Mouse (Mus musculus) heart, postnatal 0 days (tissue): ENCODE measurements around the gene Adcy7. TPM values are rescaled to one million over a fixed set of nuclear protein-coding genes. Genes with fewer than 3 reads are reported as not detected.

Experiments
- ATAC-seq: fragments of 200-750 bp; cut with Nextera tagmentation; 2 replicates; pipeline ENCODE4 v1.8.0; 2017; ENCODE audit warnings: low read depth, moderate number of reproducible peaks, moderate library complexity; ENCODE audit not compliant: insufficient read depth
- DNase-seq: peaks from one replicate; pipeline ENCODE4 v3.0.0-alpha.2; 2016; ENCODE audit warnings: low spot score
- H3K27ac ChIP-seq: fragments of 300-500 bp; sonication (generic); 2 replicates; pipeline ENCODE4 v1.5.1; 2014; ENCODE audit warnings: low read depth, mild to moderate bottlenecking
- H3K27me3 ChIP-seq: fragments of 300-500 bp; sonication (generic); 2 replicates; pipeline ENCODE4 v1.6.1; 2014; ENCODE audit warnings: low read length, mixed read lengths; ENCODE audit not compliant: control insufficient read depth, insufficient read depth
- H3K36me3 ChIP-seq: fragments of 300-500 bp; sonication (generic); replicated peaks from 2 replicates; pipeline ENCODE4 v1.6.1; 2014; ENCODE audit warnings: low read length, mixed read lengths; ENCODE audit not compliant: control insufficient read depth, insufficient read depth
- H3K4me1 ChIP-seq: fragments of 300-500 bp; sonication (generic); 2 replicates; pipeline ENCODE4 v1.6.1; 2014; ENCODE audit warnings: antibody characterized with exemption; ENCODE audit not compliant: control insufficient read depth, insufficient read depth
- H3K4me2 ChIP-seq: fragments of 300-500 bp; sonication (generic); 2 replicates; pipeline ENCODE4 v1.6.1; 2014; ENCODE audit warnings: low read depth, mild to moderate bottlenecking, low read length, moderate library complexity
- H3K4me3 ChIP-seq: fragments of 300-500 bp; sonication (generic); 2 replicates; pipeline ENCODE4 v1.5.1; 2014; ENCODE audit warnings: low read depth, low read length
- H3K9ac ChIP-seq: fragments of 300-500 bp; sonication (generic); replicated peaks from 2 replicates; pipeline ENCODE4 v1.6.1; 2014; ENCODE audit warnings: low read depth, low read length, mixed read lengths
- H3K9me3 ChIP-seq: fragments of 300-500 bp; sonication (generic); replicated peaks from 2 replicates; pipeline ENCODE4 v1.6.1; 2016; ENCODE audit warnings: low read length; ENCODE audit not compliant: control insufficient read depth
- CTCF ChIP-seq: IDR thresholded peaks from 2 replicates; pipeline ENCODE4 v1.5.1; 2016; ENCODE audit warnings: antibody characterized with exemption, control low read depth, low read depth
- EP300 ChIP-seq: IDR thresholded peaks from 2 replicates; pipeline ENCODE4 v1.6.1; 2016; ENCODE audit warnings: antibody characterized with exemption, low read depth
- WGBS: fragments of 180-500 bp; shearing (Covaris S2); extraction: QIAGEN DNeasy Blood & Tissue Kit; methylation state at CpG from one replicate; pipeline ENCODE4 v1.1.7; 2014; 5-methylcytosine and 5-hydroxymethylcytosine counted together
- polyA plus RNA-seq: library from polyadenylated mRNA; unstranded; fragments of >200 nt; fragmentation: Nextera tagmentation; extraction: Ambion mirVana; gene quantifications from 2 replicates; pipeline ENCODE4 v1.2.1, GENCODE M21; 2015
- total RNA-seq: library from RNA; depleted of rRNA; stranded (reverse); fragments of >200 nt; gene quantifications from 2 replicates; pipeline ENCODE4 v1.2.3, GENCODE M21; 2014; ENCODE audit warnings: low replicate concordance

The Adcy7 gene
- total and polyA plus RNA-seq, 2 experiments from 2014 or later, result 1.9 to 7.3 TPM

- TF ChIP-seq EP300 (no peak), CTCF (no peak)
- ATAC-seq (no peak), DNase-seq (no peak)
- Histone ChIP-seq H3K4me2 (no peak overlapping the region), H3K4me1 (peaks cover 11% of the 10 kb centered on the region), H3K9ac (no peak overlapping the region), H3K27ac (no peak overlapping the region), H3K4me3 (no peak overlapping the region), H3K27me3 (no peaks in the 10 kb centered on the region), H3K36me3 (no peaks in the 10 kb centered on the region), H3K9me3 (no peaks in the 10 kb centered on the region)
- WGBS, result 79% methylated on average over 8 of the region's 8 CpGs
Observed at GRCm38 (mm10) chr8:88318151-88318550, 45.9 kb downstream of the Adcy7 start.

GRCm38 (mm10) chr8:88320134-88320533, 47.9 kb downstream of the Adcy7 start:
- 97% methylated on average over 6 of the region's 6 CpGs for WGBS
- Histone ChIP-seq H3K9me3 (no peaks in the 10 kb centered on the region), H3K4me2 (no peak overlapping the region), H3K27me3 (no peaks in the 10 kb centered on the region), H3K27ac (no peak overlapping the region), H3K4me3 (no peak overlapping the region), H3K36me3 (no peaks in the 10 kb centered on the region), H3K4me1 (peaks cover 9% of the 10 kb centered on the region; the same call in 1 of the 2 replicates), H3K9ac (no peak overlapping the region)
- TF ChIP-seq EP300 (no peak), CTCF (no peak)
- ATAC-seq (no peak), DNase-seq (no peak)

GRCm38 (mm10) chr8:88321387-88321786, 49.2 kb downstream of the Adcy7 start:
- DNase-seq, result no peak
- peaks cover 9% of the 10 kb centered on the region for H3K36me3 ChIP-seq

GRCm38 (mm10) chr8:88323523-88323922, 51.3 kb downstream of the Adcy7 start:
- no peak for TF ChIP-seq CTCF
- no peak for TF ChIP-seq EP300
- Histone ChIP-seq H3K9ac (no peak overlapping the region), H3K4me3 (no peak overlapping the region), H3K4me1 (no peaks in the 10 kb centered on the region), H3K9me3 (no peaks in the 10 kb centered on the region), H3K4me2 (no peak overlapping the region), H3K36me3 (peaks cover 29% of the 10 kb centered on the region), H3K27me3 (no peaks in the 10 kb centered on the region), H3K27ac (no peak overlapping the region)
- 90% methylated on average over 5 of the region's 5 CpGs for WGBS
- DNase-seq (no peak), ATAC-seq (no peak)

More at GRCm38 (mm10) chr8:88321387-88321786, 49.2 kb downstream of the Adcy7 start:
- Histone ChIP-seq H3K4me2 (no peak overlapping the region), H3K4me3 (no peak overlapping the region), H3K4me1 (peaks cover 4% of the 10 kb centered on the region; the same call in 1 of the 2 replicates), H3K27ac (no peak overlapping the region), H3K9ac (no peak overlapping the region), H3K9me3 (no peaks in the 10 kb centered on the region), H3K27me3 (no peaks in the 10 kb centered on the region)
- TF ChIP-seq EP300 (no peak), CTCF (no peak)
- WGBS, result 88% methylated on average over 5 of the region's 5 CpGs
- ATAC-seq, result no peak

GRCm38 (mm10) chr8:88324760-88325159, 52.6 kb downstream of the Adcy7 start:
- H3K9me3 ChIP-seq, result no peaks in the 10 kb centered on the region
- H3K4me2 ChIP-seq, result no peak overlapping the region
- no peak overlapping the region for H3K27ac ChIP-seq
- ATAC-seq (no peak), DNase-seq (no peak)
- H3K27me3 ChIP-seq, result no peaks in the 10 kb centered on the region
- H3K9ac ChIP-seq, result no peak overlapping the region
- TF ChIP-seq EP300 (no peak), CTCF (no peak)
- H3K4me3 ChIP-seq, result no peak overlapping the region
- peaks cover 42% of the 10 kb centered on the region for H3K36me3 ChIP-seq
- no peaks in the 10 kb centered on the region for H3K4me1 ChIP-seq
- WGBS, result 74% methylated on average over 11 of the region's 11 CpGs

- DNase-seq (no peak), ATAC-seq (no peak)
- Histone ChIP-seq H3K9ac (no peak overlapping the region), H3K4me2 (no peak overlapping the region), H3K36me3 (peaks cover 47% of the 10 kb centered on the region), H3K27me3 (no peaks in the 10 kb centered on the region), H3K27ac (no peak overlapping the region), H3K4me1 (no peaks in the 10 kb centered on the region), H3K9me3 (no peaks in the 10 kb centered on the region), H3K4me3 (no peak overlapping the region)
- 51% methylated on average over 5 of the region's 5 CpGs for WGBS
- TF ChIP-seq CTCF (no peak), EP300 (no peak)
Observed at GRCm38 (mm10) chr8:88325251-88325650, 53.0 kb downstream of the Adcy7 start.
